Mouse (Mus musculus) stomach, embryonic 15.5 days (tissue): Measurements from ENCODE around the gene Fam193a. TPM values are rescaled to one million over a fixed set of nuclear protein-coding genes. Genes with fewer than 3 reads are reported as not detected.

Source experiments
- ATAC-seq: fragments of 200-750 bp; cut with Nextera tagmentation; 2 replicates; pipeline ENCODE4 v1.8.0; 2017; ENCODE audit warnings: low read depth, moderate number of reproducible peaks, moderate TSS enrichment; ENCODE audit not compliant: insufficient read depth, low FRiP score
- H3K27ac ChIP-seq: fragments of 300-500 bp; sonication (generic); 2 replicates; pipeline ENCODE4 v1.5.1; 2015; ENCODE audit warnings: mild to moderate bottlenecking, inconsistent platforms
- H3K27me3 ChIP-seq: fragments of 300-500 bp; sonication (generic); replicated peaks from 2 replicates; pipeline ENCODE4 v1.6.1; 2015; ENCODE audit warnings: inconsistent platforms
- H3K36me3 ChIP-seq: fragments of 300-500 bp; sonication (generic); 2 replicates; pipeline ENCODE4 v1.6.1; 2015; ENCODE audit warnings: inconsistent platforms
- H3K4me1 ChIP-seq: fragments of 300-500 bp; sonication (generic); 2 replicates; pipeline ENCODE4 v1.6.1; 2015; ENCODE audit warnings: inconsistent platforms
- H3K4me2 ChIP-seq: fragments of 300-500 bp; sonication (generic); 2 replicates; pipeline ENCODE4 v1.6.1; 2015; ENCODE audit warnings: mild to moderate bottlenecking, inconsistent platforms
- H3K4me3 ChIP-seq: fragments of 300-500 bp; sonication (generic); replicated peaks from 2 replicates; pipeline ENCODE4 v1.5.1; 2015; ENCODE audit warnings: inconsistent platforms
- H3K9ac ChIP-seq: fragments of 300-500 bp; sonication (generic); 2 replicates; pipeline ENCODE4 v1.6.1; 2015; ENCODE audit warnings: inconsistent platforms
- H3K9me3 ChIP-seq: fragments of 300-500 bp; sonication (generic); 2 replicates; pipeline ENCODE4 v1.6.1; 2016; ENCODE audit warnings: inconsistent platforms
- WGBS: fragments of 180-500 bp; shearing (Covaris S2); methylation state at CpG from one replicate; pipeline ENCODE4 v1.1.7; 2015; 5-methylcytosine and 5-hydroxymethylcytosine counted together
- polyA plus RNA-seq: library from polyadenylated mRNA; unstranded; fragments of >200 nt; fragmentation: Nextera tagmentation; extraction: Ambion mirVana; gene quantifications from 2 replicates; pipeline ENCODE4 v1.2.1, GENCODE M21; 2015

Gene Fam193a
- polyA plus RNA-seq, 1 experiment from 2014 or later, result 11.8 TPM

DNA sequence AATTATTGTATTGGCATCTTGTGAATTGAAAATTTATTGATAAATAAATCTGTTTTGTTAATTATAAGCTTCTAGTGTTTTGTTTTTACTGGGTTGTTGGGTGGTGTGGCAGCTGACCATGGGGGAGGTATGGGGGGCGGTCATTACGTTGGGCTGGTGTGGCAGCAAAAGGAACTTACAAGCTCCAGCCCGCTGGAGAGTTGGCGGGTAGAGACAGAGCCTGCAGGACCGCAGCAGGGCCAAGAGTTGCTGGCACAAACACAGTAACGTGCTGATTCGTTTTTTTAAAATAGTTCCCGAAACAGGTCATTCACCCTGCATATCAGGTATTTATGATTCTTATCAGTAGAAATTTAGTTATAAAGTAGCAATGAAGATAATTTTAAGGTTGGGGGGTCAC, 23.5 kb downstream of the Fam193a start:
- Histone ChIP-seq H3K9me3 (no peaks in the 10 kb centered on the region), H3K27ac (no peak overlapping the region), H3K36me3 (no peaks in the 10 kb centered on the region), H3K4me3 (no peak overlapping the region), H3K4me1 (no peaks in the 10 kb centered on the region), H3K9ac (no peak overlapping the region), H3K4me2 (no peak overlapping the region), H3K27me3 (no peaks in the 10 kb centered on the region)
- ATAC-seq, result no peak
- 89% methylated on average over 8 of the region's 8 CpGs for WGBS

GRCm38 (mm10) chr5:34395347-34395746, 25.6 kb downstream of the Fam193a start:
- no peak for ATAC-seq
- Histone ChIP-seq H3K4me2 (no peak overlapping the region), H3K4me1 (no peaks in the 10 kb centered on the region), H3K27me3 (no peaks in the 10 kb centered on the region), H3K9ac (no peak overlapping the region), H3K4me3 (no peak overlapping the region), H3K36me3 (no peaks in the 10 kb centered on the region), H3K9me3 (no peaks in the 10 kb centered on the region), H3K27ac (no peak overlapping the region)
- whole genome bisulfite sequencing, result 79% methylated on average over 1 of the region's 1 CpGs

DNA sequence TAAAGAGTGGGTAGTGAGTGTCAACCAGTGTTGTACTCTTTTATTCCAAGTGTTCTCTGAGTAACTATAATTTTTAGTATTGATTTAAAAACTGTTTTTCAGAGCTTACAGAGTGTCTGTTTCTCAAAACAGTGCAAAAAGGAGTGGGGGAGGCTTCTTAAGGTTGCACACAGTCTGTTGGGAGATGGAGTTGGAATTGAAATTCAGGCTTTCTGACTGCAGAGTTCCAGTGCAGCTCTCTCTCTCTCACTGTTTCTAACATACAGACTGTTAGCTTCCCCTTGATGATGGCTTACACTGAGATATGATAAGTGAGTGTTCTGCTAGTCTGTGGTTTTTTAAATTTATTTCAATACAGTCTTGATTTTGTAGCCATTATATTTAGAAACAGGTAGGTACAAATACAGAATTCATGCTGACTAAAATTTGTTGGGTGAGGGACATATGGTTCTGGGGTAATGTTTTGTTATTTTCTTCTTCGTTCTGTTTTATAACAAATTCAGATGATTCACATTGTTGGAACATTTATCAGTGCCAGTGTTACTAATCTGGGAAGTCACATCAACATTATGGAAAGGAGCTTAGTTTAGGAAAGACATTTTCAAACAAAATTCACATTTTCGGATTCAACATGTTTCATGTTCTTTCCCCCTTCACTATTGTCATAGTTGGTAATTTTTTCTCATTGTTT, 26.3 kb downstream of the Fam193a start:
- Histone ChIP-seq H3K9me3 (no peaks in the 10 kb centered on the region), H3K4me3 (no peak overlapping the region), H3K4me2 (no peak overlapping the region), H3K27me3 (no peaks in the 10 kb centered on the region), H3K9ac (no peak overlapping the region), H3K4me1 (no peaks in the 10 kb centered on the region), H3K27ac (no peak overlapping the region), H3K36me3 (no peaks in the 10 kb centered on the region)
- 65% methylated on average over 2 of the region's 2 CpGs for WGBS
- no peak for ATAC-seq

- Histone ChIP-seq H3K4me3 (no peak overlapping the region), H3K27me3 (no peaks in the 10 kb centered on the region), H3K36me3 (no peaks in the 10 kb centered on the region), H3K27ac (no peak overlapping the region), H3K4me1 (no peaks in the 10 kb centered on the region), H3K9me3 (no peaks in the 10 kb centered on the region), H3K4me2 (no peak overlapping the region), H3K9ac (no peak overlapping the region)
- 93% methylated on average over 2 of the region's 2 CpGs for WGBS
- no peak for ATAC-seq
These were observed 28.1 kb downstream of the Fam193a start for GRCm38 (mm10) chr5:34397866-34398265.

DNA sequence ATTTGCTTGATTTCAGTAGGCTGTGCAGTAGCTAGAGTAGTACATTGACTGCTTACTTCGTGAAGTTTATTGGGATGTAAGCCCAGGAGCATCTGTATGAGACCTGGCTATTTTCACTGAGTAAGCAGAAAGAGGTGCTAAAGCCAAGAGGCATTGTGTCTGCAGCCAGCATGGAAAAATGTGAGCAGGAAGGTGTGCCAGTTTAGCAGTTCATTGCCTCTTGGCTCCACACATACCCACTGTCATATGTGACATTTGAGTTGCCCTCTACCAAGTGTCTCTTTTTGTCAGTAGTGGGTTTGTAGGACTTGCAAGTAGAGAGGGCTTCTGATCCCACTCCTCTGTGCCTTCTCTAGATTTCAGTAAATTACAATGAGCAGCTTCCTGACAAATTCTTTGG, 28.6 kb downstream of the Fam193a start:
- Histone ChIP-seq H3K27ac (no peak overlapping the region), H3K4me3 (no peak overlapping the region), H3K9ac (no peak overlapping the region), H3K27me3 (no peaks in the 10 kb centered on the region), H3K9me3 (no peaks in the 10 kb centered on the region), H3K36me3 (no peaks in the 10 kb centered on the region), H3K4me2 (no peak overlapping the region), H3K4me1 (no peaks in the 10 kb centered on the region)
- WGBS, result 62% methylated on average over 1 of the region's 1 CpGs
- ATAC-seq, result no peak

- H3K27ac ChIP-seq, result no peak overlapping the region
- H3K4me2 ChIP-seq, result no peak overlapping the region
- no peaks in the 10 kb centered on the region for H3K9me3 ChIP-seq
- H3K4me1 ChIP-seq, result no peaks in the 10 kb centered on the region
- no peak for ATAC-seq
- H3K36me3 ChIP-seq, result no peaks in the 10 kb centered on the region
- H3K9ac ChIP-seq, result no peak overlapping the region
- 80% methylated on average over 6 of the region's 6 CpGs for WGBS
- H3K4me3 ChIP-seq, result no peak overlapping the region
- no peaks in the 10 kb centered on the region for H3K27me3 ChIP-seq
These were observed 37.7 kb downstream of the Fam193a start for GRCm38 (mm10) chr5:34407366-34407918.

DNA sequence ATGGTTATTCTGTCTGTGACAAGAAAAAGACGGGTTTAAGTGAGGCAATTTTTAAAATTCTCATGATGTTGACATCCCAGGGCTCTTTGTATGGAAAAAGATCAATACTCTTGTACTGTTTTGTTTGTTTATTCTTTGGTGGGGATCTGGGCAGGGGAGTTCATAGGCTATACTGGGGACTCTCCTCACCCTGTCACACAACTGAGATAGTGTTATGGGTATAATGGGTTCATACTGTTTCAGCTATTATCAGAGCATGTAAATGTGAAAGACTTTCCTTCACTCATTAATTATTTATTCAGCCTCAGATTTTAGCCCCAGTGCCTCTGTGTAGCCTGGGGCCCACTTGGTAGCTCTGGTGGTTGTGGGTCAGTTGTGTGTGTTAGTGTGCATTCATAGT, 39.3 kb downstream of the Fam193a start:
- Histone ChIP-seq H3K4me2 (no peak overlapping the region), H3K27ac (no peak overlapping the region), H3K36me3 (no peaks in the 10 kb centered on the region), H3K4me1 (no peaks in the 10 kb centered on the region), H3K4me3 (no peak overlapping the region), H3K27me3 (no peaks in the 10 kb centered on the region), H3K9ac (no peak overlapping the region), H3K9me3 (no peaks in the 10 kb centered on the region)
- WGBS, result 49% methylated on average over 1 of the region's 1 CpGs
- no peak for ATAC-seq

GRCm38 (mm10) chr5:34410819-34411218, 41.1 kb downstream of the Fam193a start:
- Histone ChIP-seq H3K4me3 (no peak overlapping the region), H3K36me3 (no peaks in the 10 kb centered on the region), H3K9me3 (no peaks in the 10 kb centered on the region), H3K27ac (no peak overlapping the region), H3K27me3 (no peaks in the 10 kb centered on the region), H3K4me2 (no peak overlapping the region), H3K9ac (no peak overlapping the region), H3K4me1 (no peaks in the 10 kb centered on the region)
- 81% methylated on average over 4 of the region's 4 CpGs for WGBS
- no peak for ATAC-seq

GRCm38 (mm10) chr5:34413921-34414320, 44.2 kb downstream of the Fam193a start:
- no peak overlapping the region for H3K4me3 ChIP-seq
- H3K27me3 ChIP-seq, result no peaks in the 10 kb centered on the region
- no peak overlapping the region for H3K4me2 ChIP-seq
- H3K9ac ChIP-seq, result no peak overlapping the region
- ATAC-seq, result no peak
- WGBS, result 51% methylated on average over 2 of the region's 2 CpGs
- no peaks in the 10 kb centered on the region for H3K36me3 ChIP-seq
- no peaks in the 10 kb centered on the region for H3K9me3 ChIP-seq
- H3K4me1 ChIP-seq, result no peaks in the 10 kb centered on the region
- no peak overlapping the region for H3K27ac ChIP-seq

- no peaks in the 10 kb centered on the region for H3K4me1 ChIP-seq
- H3K4me2 ChIP-seq, result no peak overlapping the region
- H3K4me3 ChIP-seq, result no peak overlapping the region
- no peaks in the 10 kb centered on the region for H3K27me3 ChIP-seq
- no peaks in the 10 kb centered on the region for H3K9me3 ChIP-seq
- H3K36me3 ChIP-seq, result peaks cover 3% of the 10 kb centered on the region; the same call in 1 of the 2 replicates
- no peak for ATAC-seq
- H3K27ac ChIP-seq, result no peak overlapping the region
- 61% methylated on average over 3 of the region's 3 CpGs for WGBS
- no peak overlapping the region for H3K9ac ChIP-seq
These were observed 47.7 kb downstream of the Fam193a start for GRCm38 (mm10) chr5:34417251-34418008.

DNA sequence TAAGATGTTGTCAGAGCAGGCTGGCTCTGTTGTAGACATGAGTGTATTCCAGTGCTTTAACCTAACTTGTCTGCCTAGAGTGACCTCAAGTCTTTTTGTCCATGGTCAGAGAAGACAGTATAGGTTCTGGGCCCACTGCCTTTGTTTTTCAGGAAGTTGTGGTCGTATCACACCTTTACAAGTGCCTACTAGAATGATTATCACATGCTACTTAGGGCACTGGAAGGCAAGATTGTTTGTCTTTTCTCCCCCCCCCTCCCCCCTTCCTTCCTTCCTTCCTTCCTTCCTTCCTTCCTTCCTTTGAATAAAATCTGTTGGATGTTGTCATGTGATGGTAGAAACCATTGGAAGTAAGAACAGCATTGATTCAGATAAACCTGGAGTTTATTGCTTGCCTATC, 49.5 kb downstream of the Fam193a start:
- no peak overlapping the region for H3K27ac ChIP-seq
- no peak overlapping the region for H3K9ac ChIP-seq
- 67% methylated on average over 1 of the region's 1 CpGs for WGBS
- no peaks in the 10 kb centered on the region for H3K4me1 ChIP-seq
- no peaks in the 10 kb centered on the region for H3K9me3 ChIP-seq
- H3K4me2 ChIP-seq, result no peak overlapping the region
- peaks cover 3% of the 10 kb centered on the region; the same call in 1 of the 2 replicates for H3K36me3 ChIP-seq
- no peaks in the 10 kb centered on the region for H3K27me3 ChIP-seq
- H3K4me3 ChIP-seq, result no peak overlapping the region
- ATAC-seq, result no peak

GRCm38 (mm10) chr5:34430776-34431175, 61.0 kb downstream of the Fam193a start:
- H3K27me3 ChIP-seq, result no peaks in the 10 kb centered on the region
- WGBS, result 82% methylated on average over 3 of the region's 3 CpGs
- no peak for ATAC-seq
- H3K9ac ChIP-seq, result no peak overlapping the region
- H3K36me3 ChIP-seq, result peaks cover 55% of the 10 kb centered on the region
- H3K4me1 ChIP-seq, result no peaks in the 10 kb centered on the region
- H3K4me2 ChIP-seq, result no peak overlapping the region
- H3K27ac ChIP-seq, result no peak overlapping the region
- H3K4me3 ChIP-seq, result no peak overlapping the region
- no peaks in the 10 kb centered on the region for H3K9me3 ChIP-seq
